Mouse (Mus musculus): ENCODE measurements around the gene Garnl3.

Garnl3 gene

DNA sequence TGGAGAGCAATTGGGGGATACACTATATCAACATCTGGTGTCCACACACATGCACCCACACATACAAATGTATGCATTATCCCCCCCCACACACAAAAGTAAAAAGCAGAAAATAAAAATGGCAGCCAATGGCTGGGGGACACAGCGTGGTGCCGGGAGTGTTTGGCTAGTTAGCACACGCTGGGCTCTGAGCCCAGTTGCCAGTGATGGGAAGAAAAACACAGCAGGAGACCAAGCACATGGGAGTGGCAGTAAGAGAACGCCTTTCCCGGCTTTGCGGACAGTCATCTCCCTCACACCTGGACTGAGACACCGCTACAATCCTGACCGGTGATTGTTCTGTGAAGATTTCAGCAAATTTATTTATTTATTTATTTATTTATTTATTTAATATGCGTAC, 160.2 kb downstream of the Garnl3 start:
- DNase-seq (ENCODE audit: low spot score in 2 of 2) = peak in 1 of 2 experiments; percentile 55

DNA sequence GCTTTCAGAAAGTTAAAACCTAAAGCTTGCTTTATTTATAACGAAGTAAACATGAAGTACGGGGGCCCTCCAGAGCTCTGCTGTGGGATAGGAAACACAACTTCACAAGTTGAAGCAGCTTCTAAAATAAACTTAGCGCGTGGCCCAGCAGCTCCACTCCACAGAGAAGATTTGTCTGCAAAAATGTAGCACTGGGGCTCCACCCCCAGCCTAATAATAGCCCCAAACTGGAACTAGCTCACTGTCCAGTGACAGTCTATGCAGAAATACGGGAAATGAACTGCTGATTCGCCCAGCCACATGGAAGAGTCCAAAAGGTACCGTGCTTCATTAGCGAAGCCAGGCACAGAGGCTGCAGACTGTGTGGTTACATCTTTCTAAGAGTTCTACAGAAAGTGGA, 162.1 kb downstream of the Garnl3 start:
- no peak for DNase-seq (ENCODE audit: low spot score in 2 of 2)

DNA sequence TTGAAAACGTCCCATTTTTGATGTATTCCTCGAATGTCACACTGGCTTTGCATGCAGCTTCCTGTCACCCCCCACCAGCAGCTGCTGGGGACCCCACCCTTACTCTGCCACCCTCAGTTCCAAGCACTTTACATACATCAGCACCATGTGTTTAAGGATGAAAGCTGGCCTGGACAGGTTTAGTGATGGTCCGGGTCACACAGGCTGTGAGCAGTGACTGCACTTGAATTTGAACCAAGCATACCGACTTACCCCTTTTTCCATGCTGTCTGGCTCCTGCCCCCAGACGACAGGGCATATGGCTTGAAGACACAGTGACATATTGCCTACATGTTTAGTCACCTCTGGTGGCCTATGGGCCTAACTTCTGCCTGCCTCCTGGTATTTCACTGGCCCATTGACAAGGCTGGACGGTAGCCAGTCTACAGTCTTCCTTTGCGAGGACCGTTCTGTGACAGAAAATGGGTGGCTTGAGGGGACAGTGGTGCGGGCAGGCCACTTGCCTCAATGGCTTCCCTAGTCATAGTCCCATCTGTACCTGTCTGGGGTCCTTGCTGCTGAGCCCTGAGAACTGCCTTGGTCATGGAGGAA, 163.3 kb downstream of the Garnl3 start:
- DNase-seq (ENCODE audit: low spot score in 2 of 2) = no peak

DNA sequence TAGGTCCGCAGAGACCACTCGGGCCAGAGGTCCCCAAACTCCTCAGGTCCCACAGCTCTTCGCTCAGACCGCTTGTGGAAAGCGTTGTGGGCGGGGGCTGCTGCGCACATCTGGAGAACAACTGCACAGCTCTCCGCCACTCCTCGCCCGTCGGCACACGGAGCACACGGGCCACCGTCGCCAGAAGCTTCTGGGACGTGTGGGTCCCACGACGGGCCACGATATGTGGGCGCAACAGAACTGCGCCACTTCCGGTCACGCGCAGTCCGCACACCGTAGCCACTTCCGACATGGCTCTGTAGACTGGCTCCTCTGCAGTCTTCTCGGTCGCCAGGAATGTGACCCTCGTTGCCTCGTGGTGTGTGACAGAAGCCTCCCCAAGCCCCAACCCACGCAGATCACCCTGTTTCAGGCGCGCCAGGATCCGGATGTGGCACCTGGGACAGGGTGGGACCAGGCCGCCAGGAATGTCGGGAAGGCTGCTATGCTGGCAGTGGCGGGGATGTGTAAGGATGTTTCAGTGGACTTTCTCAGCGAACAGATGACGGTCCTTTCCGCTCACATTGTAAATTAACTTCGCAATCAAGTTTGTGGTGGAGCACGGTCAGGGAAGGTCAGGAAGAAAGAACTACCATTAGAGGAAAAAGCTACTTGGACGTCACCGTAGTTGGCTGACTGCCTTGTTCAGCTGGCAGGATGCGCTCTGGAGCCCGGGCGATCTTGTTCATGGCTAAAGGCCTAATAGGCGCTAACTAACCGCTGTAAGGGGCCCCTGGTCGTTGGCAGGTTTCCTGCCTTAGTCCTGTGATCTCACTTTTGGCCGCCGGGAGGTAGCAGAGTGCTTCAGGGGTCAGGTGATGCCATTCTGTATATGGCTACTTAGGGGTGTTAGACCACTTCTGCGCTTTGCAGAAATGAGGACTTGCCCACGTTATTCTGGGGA, 164.5 kb downstream of the Garnl3 start:
- peak; percentile 66 to 84 for DNase-seq (ENCODE audit: low spot score in 2 of 2)

DNA sequence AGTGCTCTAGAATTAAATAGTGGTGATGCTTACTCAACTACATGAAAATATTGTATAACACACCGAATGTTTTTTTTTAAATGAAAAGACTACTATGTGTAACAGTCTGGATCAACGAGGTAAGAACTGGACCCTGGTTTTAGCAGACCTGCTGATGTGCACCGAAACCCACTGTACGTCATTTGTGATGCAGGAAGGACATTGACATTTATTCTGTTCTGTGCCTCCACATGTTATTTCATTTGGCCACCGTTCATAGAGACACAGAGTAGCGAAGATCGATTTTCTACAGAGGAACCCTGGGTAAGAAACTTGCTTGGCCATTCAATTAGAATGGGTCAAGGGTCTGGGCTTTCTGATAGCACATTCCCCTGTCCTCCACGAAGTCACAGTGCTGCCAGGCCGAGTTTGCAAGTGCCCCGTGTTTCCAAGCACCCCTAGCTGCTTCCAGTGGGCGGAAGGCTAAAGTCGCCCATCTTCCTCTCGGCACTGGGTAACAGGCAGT, 165.2 kb downstream of the Garnl3 start:
- no peak for DNase-seq (ENCODE audit: low spot score in 2 of 2)

DNA sequence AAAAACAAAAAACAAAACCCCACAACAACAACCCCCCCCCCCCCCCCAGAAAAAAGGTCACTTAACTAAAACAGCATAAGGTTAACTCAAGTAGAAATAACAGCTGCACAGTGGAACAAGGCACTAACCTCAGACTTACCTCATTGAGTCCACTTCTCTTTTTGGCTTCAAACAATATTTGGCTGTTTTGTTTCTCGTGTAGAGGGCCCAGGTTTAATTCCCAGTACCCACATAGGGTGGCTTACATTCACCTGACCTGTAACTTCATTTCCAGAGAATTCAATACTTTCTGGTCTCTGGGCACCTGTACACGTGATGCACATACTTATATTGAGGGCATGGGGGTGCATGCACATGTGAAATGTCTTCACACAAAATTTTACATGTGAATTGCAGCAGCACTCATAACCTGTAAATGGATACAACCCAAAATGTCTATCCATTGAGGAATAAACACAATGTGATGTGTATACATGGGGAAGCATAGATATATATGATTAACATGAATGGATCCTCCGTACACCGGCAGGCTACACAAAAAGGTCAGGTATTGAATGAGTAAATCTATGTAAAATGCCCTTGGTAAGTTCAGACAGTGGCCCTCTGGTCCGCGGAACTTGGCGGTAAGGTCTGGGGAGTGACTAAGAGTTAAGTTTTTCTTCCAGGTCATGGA, 165.8 kb downstream of the Garnl3 start:
- DNase-seq (ENCODE audit: low spot score in 2 of 2) = no peak

DNA sequence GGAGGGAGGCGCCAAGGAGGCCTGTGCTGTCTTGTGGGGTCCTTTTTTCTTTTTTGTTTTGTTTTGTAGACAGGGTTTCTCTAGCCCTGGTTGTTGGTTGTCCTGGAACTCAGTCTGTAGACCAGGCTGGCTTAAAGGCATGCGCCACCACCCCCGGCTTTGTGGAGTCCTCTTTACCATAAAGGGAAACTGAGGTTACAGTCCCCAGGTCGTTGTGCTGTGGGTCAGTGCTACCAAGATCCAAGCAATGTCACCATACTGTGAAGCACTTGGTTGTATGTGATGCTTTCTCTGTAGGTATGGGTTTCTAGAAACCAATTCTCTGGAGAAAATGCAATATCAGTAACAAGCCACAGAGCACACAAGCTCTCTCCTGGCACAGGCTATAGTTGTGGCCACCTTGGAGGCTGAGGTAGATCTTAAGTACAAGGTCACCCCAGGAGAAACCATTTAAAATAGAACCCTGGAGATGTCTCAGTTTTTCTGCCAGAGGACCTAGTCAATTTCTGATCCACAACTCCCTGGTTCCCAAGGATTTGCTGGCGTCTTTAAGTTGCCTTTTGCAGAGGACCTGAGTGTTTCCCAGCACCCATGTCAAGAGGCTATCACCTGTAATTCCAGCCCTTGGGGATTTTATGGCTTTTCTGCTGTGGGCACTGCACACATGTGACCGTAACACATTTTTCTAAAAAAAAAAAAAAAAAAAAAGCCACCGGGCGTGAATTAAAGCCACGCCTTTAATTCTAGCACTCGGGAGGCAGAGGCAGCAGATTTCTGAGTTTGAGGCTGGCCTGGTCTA, 166.6 kb downstream of the Garnl3 start:
- DNase-seq (ENCODE audit: low spot score in 2 of 2) = no peak

DNA sequence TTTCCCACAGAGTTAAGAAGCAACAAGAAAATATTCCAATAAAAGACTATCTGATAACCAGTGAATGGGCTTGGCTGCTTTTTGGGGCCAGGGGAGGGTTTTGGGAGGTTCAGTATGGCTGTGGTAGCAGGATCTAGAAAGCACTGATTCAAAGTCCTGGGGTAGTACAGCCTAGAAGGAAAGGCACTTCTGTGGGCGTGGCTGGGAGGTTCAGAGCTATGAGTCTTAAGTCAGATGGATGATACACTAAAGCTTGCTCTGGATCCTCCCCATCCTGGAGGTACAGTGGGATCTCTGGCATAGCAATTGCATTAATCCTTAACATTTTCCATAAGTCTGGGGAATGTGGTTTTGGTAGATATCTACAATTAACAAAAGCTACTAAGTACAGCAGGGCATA, 167.5 kb downstream of the Garnl3 start:
- DNase-seq (ENCODE audit: low spot score in 2 of 2) = no peak

DNA sequence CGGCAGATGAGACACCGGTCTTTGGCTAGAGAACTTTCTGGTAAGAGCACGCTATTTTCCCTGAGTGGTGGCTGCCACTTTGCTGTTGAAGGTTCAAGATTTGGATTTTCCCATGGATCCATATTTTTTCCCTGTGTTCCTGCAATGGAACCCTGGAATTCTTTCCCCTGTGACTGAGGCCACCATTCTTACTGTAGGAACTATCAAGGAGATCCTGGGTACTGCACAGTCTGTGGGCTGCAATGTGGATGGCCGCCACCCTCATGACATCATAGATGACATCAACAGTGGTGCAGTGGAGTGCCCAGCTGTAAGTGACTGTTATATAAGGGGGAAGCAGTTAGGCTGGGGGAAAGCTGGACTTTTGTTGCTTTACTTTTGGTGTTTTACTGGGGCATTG, 167.9 kb downstream of the Garnl3 start:
- no peak for DNase-seq (ENCODE audit: low spot score in 2 of 2)

DNA sequence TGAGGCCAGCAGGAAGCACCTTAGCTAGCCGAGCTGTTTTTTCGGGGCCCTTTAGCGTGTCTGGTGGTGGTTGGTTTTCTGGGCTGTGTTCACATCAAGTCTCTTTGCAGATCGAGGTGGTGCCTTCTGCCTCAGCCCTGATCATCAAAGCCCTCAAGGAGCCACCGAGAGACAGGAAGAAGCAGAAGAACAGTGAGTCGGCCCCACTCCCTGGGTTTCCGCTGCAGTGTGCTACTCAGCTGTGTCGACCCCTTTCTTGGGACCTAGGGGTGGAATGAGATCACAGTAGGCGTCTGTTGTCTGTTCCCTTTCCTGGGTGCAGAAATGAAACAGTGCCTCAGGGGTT, 168.6 kb downstream of the Garnl3 start:
- DNase-seq (ENCODE audit: low spot score in 2 of 2) = no peak

DNA sequence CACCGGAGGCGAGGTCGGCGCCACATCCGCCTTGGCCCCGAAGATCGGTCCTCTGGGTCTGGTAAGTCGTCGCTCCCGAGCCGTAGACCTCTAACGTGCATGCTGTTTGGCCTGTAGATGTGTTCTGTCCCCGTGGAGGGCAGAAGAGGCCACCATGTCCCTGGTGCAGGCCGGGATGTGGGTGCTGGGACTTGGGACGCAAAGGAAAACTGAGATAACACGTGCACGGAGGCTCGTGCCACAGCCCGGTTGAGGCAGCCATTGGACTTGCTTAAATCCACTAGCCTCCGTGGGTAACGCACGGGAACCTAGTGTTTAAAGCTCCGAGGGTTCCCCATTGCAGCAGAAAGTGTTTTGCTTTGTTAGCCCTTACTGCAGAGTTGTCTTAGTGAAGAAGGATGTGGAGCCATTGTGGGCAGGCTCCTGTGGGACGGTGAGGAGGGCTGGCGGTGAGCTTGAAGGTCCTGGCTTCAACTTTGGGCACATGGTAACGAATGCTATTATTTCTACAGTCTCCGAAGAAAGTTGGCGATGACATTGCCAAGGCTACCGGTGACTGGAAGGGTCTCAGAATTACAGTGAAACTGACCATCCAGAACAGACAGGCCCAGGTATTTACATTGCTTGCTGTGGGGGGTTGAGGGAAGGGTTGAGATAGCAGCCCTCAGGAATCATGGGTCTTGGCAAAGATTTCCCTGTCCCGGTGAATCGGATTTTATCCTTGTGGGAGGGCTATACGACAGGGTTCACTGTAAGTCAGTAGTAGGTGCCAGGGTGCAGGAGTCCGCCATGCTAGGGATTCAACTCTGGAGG, 169.2 kb downstream of the Garnl3 start:
- DNase-seq (ENCODE audit: low spot score in 2 of 2) = peak in 1 of 2 experiments; percentile 33

DNA sequence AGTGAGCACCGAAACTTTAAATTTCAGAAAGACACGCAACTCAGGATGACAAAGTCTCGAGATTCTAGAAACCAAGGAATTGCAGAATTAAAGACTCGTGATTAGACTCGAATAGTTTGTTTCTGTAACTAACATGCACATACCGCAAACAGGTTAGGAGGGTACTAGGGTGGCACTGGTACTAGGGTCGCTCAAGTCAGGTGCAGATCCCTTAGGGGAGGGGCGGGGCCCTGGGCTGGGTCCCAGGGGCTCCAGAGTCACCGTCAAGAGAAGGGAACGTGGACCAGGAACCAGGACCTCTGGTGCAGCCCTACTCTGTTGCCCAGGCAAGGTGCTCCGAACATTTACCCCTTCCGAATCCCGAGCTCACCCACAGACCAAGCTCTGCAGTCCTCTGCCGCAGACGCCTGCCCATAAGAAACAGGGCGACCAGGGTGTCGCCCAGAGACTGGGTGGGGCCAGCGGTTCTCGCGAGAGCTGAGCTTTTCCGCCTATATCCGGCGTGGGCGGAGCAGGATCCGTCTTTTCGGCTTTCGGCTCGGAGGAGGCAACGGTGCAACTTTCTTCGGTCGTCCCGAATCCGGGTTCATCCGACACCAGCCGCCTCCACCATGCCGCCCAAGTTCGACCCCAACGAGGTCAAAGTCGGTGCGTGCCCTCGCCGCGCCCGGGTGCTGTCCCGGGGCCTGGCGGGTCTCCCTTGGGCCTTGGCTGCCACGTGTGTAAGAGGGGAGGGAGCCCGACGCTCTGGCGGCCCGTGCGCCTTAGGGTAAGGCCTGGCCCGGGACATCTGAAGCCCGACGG, 170.1 kb downstream of the Garnl3 start, which contains the start of the genes Rpl12 and Lrsam1:
Gene Rpl12, plus strand, starts transcription at position 368 of the 804 bp plus-strand sequence.
Gene Lrsam1, minus strand, starts transcription at position 423 of the 804 bp plus-strand sequence.
- peak; percentile 81 to 93 for DNase-seq (ENCODE audit: low spot score in 2 of 2)

DNA sequence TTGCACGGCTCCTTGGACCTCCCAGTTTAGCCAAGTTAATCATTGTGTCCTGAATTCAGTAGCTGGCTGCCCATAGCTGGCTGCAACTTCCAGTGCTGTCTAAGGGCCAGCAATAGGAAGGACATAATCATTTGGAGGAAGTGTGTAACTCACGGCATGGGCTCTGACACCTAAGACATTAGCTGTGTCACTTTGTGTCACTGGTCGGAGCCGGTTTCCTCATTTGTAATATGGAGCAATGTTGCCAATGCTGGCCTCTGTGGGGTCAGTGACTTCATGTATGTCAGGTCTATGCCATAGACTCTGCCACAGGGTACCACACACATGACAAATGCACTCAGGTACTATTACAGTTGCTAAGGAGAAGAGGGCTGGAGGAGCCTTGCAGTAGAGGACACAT, 171.2 kb downstream of the Garnl3 start:
- no peak for DNase-seq (ENCODE audit: low spot score in 2 of 2)

DNA sequence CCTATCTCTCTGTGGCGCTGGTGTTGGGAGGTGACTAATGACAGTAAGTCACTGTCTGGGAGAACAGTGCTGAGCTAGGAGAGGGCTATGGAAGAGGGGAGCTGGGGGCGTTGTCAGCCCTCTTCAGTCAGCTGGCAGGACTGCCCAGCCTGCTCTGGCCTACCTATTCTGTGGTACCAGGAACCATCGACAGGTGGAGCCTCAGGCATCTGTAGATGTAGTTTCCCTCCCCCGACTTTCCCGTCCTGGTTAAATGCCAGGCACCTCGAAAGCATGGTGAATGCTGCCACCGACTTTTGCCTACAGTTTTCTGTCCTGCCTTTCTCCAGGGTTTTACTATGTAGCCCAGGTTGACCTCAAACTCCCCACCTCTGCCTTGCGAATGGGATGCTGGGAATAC, 174.1 kb downstream of the Garnl3 start:
- DNase-seq (ENCODE audit: low spot score in 2 of 2) = no peak

DNA sequence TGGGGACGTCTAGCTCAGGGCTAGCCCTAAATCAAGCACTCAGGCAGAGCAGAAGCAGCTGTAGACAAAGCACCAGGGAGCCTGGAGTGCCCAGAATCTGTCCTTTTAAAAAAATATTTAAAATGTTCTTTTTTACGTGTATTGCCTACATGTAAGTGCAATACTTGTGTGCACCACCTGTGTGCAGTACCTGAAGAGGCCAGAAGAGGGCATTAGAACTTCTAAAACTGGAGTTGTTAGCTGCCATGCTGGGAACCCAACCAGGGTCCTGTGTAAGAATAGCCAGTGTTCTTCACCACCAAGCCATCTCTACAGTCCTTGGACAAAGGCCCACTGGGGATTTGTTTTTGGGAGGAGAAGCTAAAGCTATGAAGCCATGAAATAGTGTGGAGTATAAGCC, 176.9 kb downstream of the Garnl3 start:
- DNase-seq (ENCODE audit: low spot score in 2 of 2) = no peak

DNA sequence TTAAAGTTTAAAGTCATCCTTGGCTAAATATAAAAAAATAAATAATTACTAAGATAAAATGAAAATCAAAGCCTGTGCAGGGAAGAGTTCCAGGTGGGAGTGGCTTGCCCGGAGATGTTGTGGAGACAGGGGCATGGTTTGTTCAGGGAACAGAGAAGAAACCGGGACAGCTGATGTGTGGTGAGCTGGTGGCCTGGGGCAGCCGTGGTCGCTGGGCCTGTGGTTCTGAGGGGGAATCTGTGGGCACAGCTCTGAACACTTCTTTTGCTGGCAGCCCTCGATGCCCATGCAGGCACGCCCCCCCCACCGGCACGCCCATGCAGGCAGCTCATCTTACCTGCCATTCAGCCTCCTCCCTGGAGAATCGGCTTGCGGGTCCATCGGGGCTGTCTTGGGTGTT, 184.0 kb downstream of the Garnl3 start:
- no peak for DNase-seq (ENCODE audit: low spot score in 2 of 2)

DNA sequence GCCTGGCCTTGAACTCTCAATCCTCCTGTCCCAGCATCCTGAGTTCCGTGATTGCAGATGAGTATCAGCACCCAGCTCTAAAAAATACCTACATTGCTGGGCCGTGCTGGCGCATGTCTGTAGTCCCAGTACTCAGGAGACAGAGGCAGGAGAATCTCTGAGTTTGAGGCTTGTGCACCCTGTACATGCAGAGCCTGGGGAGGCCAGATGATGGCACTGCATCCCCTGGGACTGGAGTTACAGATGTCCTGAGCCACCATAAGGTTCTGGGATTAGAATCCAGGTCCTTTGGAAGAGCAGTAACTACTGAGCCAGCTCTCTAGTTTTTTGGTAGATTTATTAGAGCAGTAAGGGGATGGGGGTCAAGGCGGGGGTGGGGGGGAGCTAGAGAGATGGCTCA, 191.0 kb downstream of the Garnl3 start:
- no peak for DNase-seq (ENCODE audit: low spot score in 2 of 2)

DNA sequence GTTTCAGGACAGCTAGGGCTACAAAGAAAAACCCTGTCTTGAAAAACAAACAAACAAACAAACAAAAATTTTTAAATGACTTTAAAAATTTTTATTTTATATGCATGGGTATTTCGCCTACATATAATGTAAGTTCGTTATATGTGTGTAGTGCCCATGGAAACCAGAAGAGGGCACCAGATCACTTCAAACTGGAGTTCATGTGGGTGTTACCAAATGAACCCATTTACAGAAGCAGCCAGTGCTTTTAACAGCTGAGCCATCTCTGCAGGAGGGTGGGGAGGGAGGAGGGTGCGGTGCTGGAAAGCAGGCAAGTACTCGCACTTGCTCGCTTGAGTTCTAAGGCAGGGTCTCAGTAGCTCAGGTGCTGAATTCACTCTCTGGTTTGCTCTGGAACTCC, 192.0 kb downstream of the Garnl3 start:
- no peak for DNase-seq (ENCODE audit: low spot score in 2 of 2)

DNA sequence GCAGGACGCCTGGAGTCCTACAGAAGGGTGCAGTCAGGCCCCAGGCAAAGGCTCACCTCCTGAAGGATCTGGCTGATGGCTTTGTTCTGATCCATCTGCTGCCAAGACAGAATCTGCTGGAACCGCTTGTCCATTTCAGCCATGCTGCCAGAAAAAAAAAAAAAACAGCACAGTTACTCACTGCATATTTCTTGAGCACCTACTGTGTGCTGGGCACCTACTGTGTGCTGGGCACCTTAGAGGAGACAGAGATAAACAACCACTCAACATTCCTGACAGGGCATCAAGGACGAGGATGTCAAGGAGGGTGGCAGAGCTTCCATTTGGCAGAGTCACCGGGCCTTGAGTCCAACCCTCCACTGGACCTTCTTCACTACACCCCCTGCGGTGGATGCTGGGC, 192.7 kb downstream of the Garnl3 start:
- DNase-seq (ENCODE audit: low spot score in 2 of 2) = no peak

All from cerebellum, postnatal 4 days (tissue).